ENCODE assay signal across 13 mouse cellular contexts in the genomic region with DNA sequence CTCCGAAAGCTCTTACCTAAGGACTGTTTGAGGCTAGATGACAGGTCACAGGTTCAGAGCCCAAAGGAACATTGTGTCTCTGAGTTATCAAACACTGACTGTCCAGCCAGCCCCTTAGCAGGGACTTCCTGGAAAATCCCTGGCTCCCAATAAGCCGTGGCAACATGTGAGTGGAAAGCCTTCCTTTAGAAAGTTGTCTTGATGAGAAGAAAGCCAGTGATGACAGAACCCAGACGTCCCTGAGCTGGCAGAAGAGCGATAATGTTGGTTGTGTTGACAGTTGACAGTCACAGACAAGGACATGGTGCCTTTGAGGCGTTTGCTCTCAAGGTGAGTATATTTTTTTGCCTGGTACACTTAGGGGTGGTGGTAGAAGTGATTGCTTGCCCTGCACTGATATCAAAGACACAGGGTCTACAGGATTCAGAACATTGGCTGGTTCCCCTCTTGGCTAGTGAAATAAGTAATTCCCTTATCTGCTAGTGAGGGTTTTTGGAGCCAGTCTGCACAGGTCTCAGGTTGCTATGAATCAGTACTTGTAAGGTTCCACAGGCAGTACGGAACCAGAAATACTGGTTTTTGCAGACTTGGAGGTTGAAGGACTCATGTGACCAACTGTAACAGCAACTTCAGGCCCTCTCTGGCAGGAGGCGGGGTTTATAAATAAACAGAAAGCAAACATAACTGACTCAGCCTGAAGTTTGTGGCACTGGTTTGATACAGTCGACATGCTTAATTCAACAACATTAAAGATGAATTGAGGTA. TPM values are rescaled to one million over a fixed set of nuclear protein-coding genes. Genes with fewer than 3 reads are reported as not detected.
DNase-seq lines count a peak whose midpoint lies in the region; ATAC-seq lines count a peak whose summit lies in the region.
"Had no signal": no experiment of that assay in that cellular context is flagged by ENCODE, and none has a peak within 500 bp of the region (broad histone marks: within the 10 kb centered on the region; RNA-seq: fewer than 3 reads in every experiment).

No protein-coding gene starts in this region.

- peak; percentile 51; the same call in 1 of the 2 replicates for ATAC-seq in heart, embryonic 12.5 days (ENCODE audit: insufficient number of reproducible peaks, low FRiP score)
- ATAC-seq: forebrain, embryonic 15.5 days had no signal

- no peak overlapping the region for H3K4me3 ChIP-seq in heart, embryonic 12.5 days
- no peak overlapping the region for H3K4me3 ChIP-seq in forebrain, embryonic 10.5 days
- H3K4me3 ChIP-seq: forebrain, embryonic 15.5 days; hindbrain, embryonic 15.5 days; limb, embryonic 12.5 days; myocyte had no signal

- H3K4me1 ChIP-seq in heart, embryonic 12.5 days (replicated peaks), result peaks cover 13% of the 10 kb centered on the region; the same call in 1 of the 2 replicates
- H3K4me1 ChIP-seq in forebrain, embryonic 10.5 days, result no peaks in the 10 kb centered on the region
- H3K4me1 ChIP-seq: forebrain, embryonic 15.5 days; hindbrain, embryonic 15.5 days; limb, embryonic 12.5 days had no signal

- no peak overlapping the region for H3K4me2 ChIP-seq in heart, embryonic 12.5 days
- H3K4me2 ChIP-seq: forebrain, embryonic 15.5 days; hindbrain, embryonic 15.5 days; limb, embryonic 12.5 days had no signal

- H3K9ac ChIP-seq in heart, embryonic 12.5 days, result no peak overlapping the region
- H3K9ac ChIP-seq: forebrain, embryonic 15.5 days; hindbrain, embryonic 15.5 days; limb, embryonic 12.5 days had no signal

- 30% methylated on average over 8 of the region's 8 CpGs for WGBS in heart, embryonic 12.5 days
- 89% methylated on average over 8 of the region's 8 CpGs for WGBS in forebrain, embryonic 10.5 days

- no peaks in the 10 kb centered on the region for H3K36me3 ChIP-seq in heart, embryonic 12.5 days
- H3K36me3 ChIP-seq in forebrain, embryonic 10.5 days (replicated peaks), result no peaks in the 10 kb centered on the region
- H3K36me3 ChIP-seq: forebrain, embryonic 15.5 days; hindbrain, embryonic 15.5 days; limb, embryonic 12.5 days had no signal

- H3K9me3 ChIP-seq in heart, embryonic 12.5 days (replicated peaks), result peaks cover 5% of the 10 kb centered on the region; the same call in 1 of the 2 replicates
- H3K9me3 ChIP-seq in forebrain, embryonic 10.5 days, result no peaks in the 10 kb centered on the region
- H3K9me3 ChIP-seq: forebrain, embryonic 15.5 days; hindbrain, embryonic 15.5 days; limb, embryonic 12.5 days had no signal

- H3K27me3 ChIP-seq in heart, embryonic 12.5 days (replicated peaks), result no peaks in the 10 kb centered on the region
- H3K27me3 ChIP-seq in forebrain, embryonic 10.5 days (ENCODE audit: poor library complexity, severe bottlenecking), result no peaks in the 10 kb centered on the region
- H3K27me3 ChIP-seq: forebrain, embryonic 15.5 days; hindbrain, embryonic 15.5 days; limb, embryonic 12.5 days had no signal

- DNase-seq in adrenal gland, adult 8-10 months, result peak; percentile 28
- DNase-seq in adrenal gland, postnatal 4 days (ENCODE audit: low spot score in 2 of 2), result no peak
- DNase-seq in kidney, adult 8-10 months, result peak; percentile 40 to 82
- DNase-seq in lung, postnatal 10 days, result peak; percentile 63
- no peak for DNase-seq in ovary, postnatal 10 days (ENCODE audit: low spot score)
- no peak for DNase-seq in thymus, adult 18-20 months
- no peak for DNase-seq in forebrain, embryonic 10.5 days (ENCODE audit: extremely low spot score, low spot score)
- DNase-seq: cerebellum, adult 18-20 months had no signal

- peak overlapping the region; percentile 81 for H3K27ac ChIP-seq in heart, embryonic 12.5 days (ENCODE audit: poor library complexity, severe bottlenecking)
- H3K27ac ChIP-seq in forebrain, embryonic 10.5 days, result no peak overlapping the region
- H3K27ac ChIP-seq: forebrain, embryonic 15.5 days; hindbrain, embryonic 15.5 days; limb, embryonic 12.5 days had no signal

RNA-seq across cellular contexts. Expression of a gene that starts 42.3 kb away (rescaled TPM):
- total RNA-seq in adrenal gland, adult 8-10 months (2022), result 100 to 1,000 TPM in 3 of 4 experiments, 10 to 100 TPM in 1; 71.6 to 273 (median 178) TPM
- 10 to 100 TPM; 73.6 to 75.3 TPM for total RNA-seq in adrenal gland, postnatal 4 days (2021)
- polyA plus RNA-seq in heart, embryonic 12.5 days (2016; fragmentation: Nextera tagmentation; extraction: Ambion mirVana), result 72.9 and 76.5 TPM in 2 replicates
- polyA plus RNA-seq in forebrain, embryonic 10.5 days (2016; fragmentation: Nextera tagmentation; extraction: Ambion mirVana), result 21.3 and 21.5 TPM in 2 replicates

Comparison
In these comparisons a context has a peak if more than half of its experiments do, and no peak if none do; other contexts are left out.
1. DNase-seq: peak in adrenal gland, adult 8-10 months (single experiment), kidney, adult 8-10 months (2 of 2) and lung, postnatal 10 days (single experiment); none in adrenal gland, postnatal 4 days (0 of 2), ovary, postnatal 10 days (single experiment), thymus, adult 18-20 months (0 of 2) and forebrain, embryonic 10.5 days (single experiment).